Mouse (Mus musculus): ENCODE results near the gene Usp39.

DNA sequence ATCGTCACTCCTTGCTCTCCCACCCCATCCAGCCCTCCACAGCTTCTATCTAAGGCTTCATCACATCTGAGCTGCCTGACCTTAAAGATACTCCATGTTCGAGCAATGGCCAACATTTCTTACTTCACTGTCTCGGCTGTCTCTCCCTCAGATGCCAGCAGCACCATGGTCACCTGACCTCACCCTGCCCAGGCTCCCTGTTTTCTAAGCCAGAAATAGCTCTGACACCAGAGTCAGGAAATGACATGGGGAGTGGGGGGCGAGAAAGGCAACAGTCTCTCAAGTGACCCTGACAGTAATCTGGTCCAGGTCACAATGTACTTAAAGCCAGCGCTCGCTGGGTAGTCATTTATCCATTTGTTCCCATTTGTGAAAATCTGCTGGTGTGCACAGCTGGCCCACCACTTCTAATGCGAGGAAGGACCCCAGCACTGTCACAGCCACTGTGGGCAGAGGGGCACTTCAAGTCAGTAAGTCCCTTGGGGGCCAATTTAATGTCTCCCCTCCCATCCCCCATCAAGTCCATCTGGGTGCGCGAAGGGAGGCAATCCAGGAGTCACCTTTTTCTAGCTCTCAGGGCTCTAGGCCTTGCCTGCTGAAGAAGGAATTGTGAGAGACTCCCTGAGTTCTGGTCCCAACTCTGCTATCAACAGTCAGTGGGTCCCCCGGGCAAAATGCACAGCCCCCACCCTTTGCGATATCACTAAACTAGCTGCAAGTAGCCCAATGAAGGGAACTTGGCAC is 31.7 kb downstream of the Usp39 start:
- TF ChIP-seq POLR2A (IDR thresholded peaks at IDR 0.05; ENCODE audit: low read depth, low read length) (no peak), CTCF (IDR thresholded peaks at IDR 0.05; ENCODE audit: extremely low read depth, insufficient read depth, insufficient read length, insufficient replicate concordance) (no peak)

All from spleen, adult 2 months (tissue).